Mouse (Mus musculus): ENCODE data around the gene Btnl1.

Gene Btnl1

GRCm38 (mm10) chr17:34376847-34377246 is at the start of gene Btnl1:
TSS of gene Btnl1 (plus strand) at chr17:34377132.
- no peak for DNase-seq

- DNase-seq = no peak
Measured at GRCm38 (mm10) chr17:34329807-34330206, 47.1 kb upstream of the Btnl1 start.

- DNase-seq = no peak
Measured at GRCm38 (mm10) chr17:34331200-34331599, 45.7 kb upstream of the Btnl1 start.

- DNase-seq = no peak
Measured at GRCm38 (mm10) chr17:34340619-34341402, 36.1 kb upstream of the Btnl1 start.

GRCm38 (mm10) chr17:34344882-34345281 is 32.0 kb upstream of the Btnl1 start:
- DNase-seq = no peak

GRCm38 (mm10) chr17:34345486-34345885 is 31.4 kb upstream of the Btnl1 start:
- no peak for DNase-seq

- no peak for DNase-seq
Measured at GRCm38 (mm10) chr17:34346041-34346440, 30.9 kb upstream of the Btnl1 start.

- no peak for DNase-seq
Measured at GRCm38 (mm10) chr17:34347606-34348308, 29.2 kb upstream of the Btnl1 start.

- peak; percentile 59 for DNase-seq
Measured at GRCm38 (mm10) chr17:34349429-34349828, 27.5 kb upstream of the Btnl1 start.

- no peak for DNase-seq
Measured at GRCm38 (mm10) chr17:34354539-34354938, 22.4 kb upstream of the Btnl1 start, which contains the start of gene Btnl2. TSS of gene Btnl2 (plus strand) at chr17:34354822.

GRCm38 (mm10) chr17:34354940-34355339 is 22.0 kb upstream of the Btnl1 start:
- DNase-seq = no peak

- no peak for DNase-seq
Measured at GRCm38 (mm10) chr17:34362954-34363546, 13.9 kb upstream of the Btnl1 start.

- no peak for DNase-seq
Measured at GRCm38 (mm10) chr17:34363676-34364310, 13.1 kb upstream of the Btnl1 start.

- no peak for DNase-seq
Measured at GRCm38 (mm10) chr17:34365031-34365430, 11.9 kb upstream of the Btnl1 start.

- DNase-seq = no peak
Measured at GRCm38 (mm10) chr17:34370563-34370962, 6.4 kb upstream of the Btnl1 start.

GRCm38 (mm10) chr17:34373055-34373709 is 3.8 kb upstream of the Btnl1 start:
- DNase-seq = no peak

- no peak for DNase-seq
Measured at GRCm38 (mm10) chr17:34377450-34378209, 698 bp downstream of the Btnl1 start.

- DNase-seq = no peak
Measured at GRCm38 (mm10) chr17:34378716-34379115, 1.8 kb downstream of the Btnl1 start.

GRCm38 (mm10) chr17:34379451-34379850 is 2.5 kb downstream of the Btnl1 start:
- no peak for DNase-seq

- DNase-seq = no peak
Measured at GRCm38 (mm10) chr17:34381876-34382275, 4.9 kb downstream of the Btnl1 start.

GRCm38 (mm10) chr17:34383212-34383611 is 6.3 kb downstream of the Btnl1 start:
- DNase-seq = no peak

GRCm38 (mm10) chr17:34384699-34385098 is 7.8 kb downstream of the Btnl1 start:
- DNase-seq = no peak
